Mouse (Mus musculus) liver, embryonic 14.5 days (tissue): ENCODE results near the gene Sycp2. TPM values are rescaled to one million over a fixed set of nuclear protein-coding genes. Genes with fewer than 3 reads are reported as not detected.

Experiments
- ATAC-seq: fragments of 200-750 bp; cut with Nextera tagmentation; 2 replicates; pipeline ENCODE4 v1.8.0; 2017; ENCODE audit warnings: moderate number of reproducible peaks, mild to moderate bottlenecking, moderate library complexity; ENCODE audit not compliant: insufficient read depth
- DNase-seq, 3 experiments: peaks; one replicate each; pipeline ENCODE4 v3.0.0-alpha.2; 2012 to 2013; ENCODE audit warnings: low read depth in 3 of 3, low spot score in 3 of 3
- H3K27ac ChIP-seq: fragments of 300-500 bp; sonication (generic); 2 replicates; pipeline ENCODE4 v1.5.1; 2014; ENCODE audit warnings: moderate library complexity, mild to moderate bottlenecking, control low read depth, inconsistent platforms
- H3K27me3 ChIP-seq: fragments of 300-500 bp; sonication (generic); 2 replicates; pipeline ENCODE4 v1.6.1; 2014; ENCODE audit warnings: mild to moderate bottlenecking, low read length, moderate library complexity; ENCODE audit not compliant: control insufficient read depth, insufficient read depth
- H3K36me3 ChIP-seq: fragments of 300-500 bp; sonication (generic); replicated peaks from 2 replicates; pipeline ENCODE4 v1.6.1; 2014; ENCODE audit warnings: low read depth; ENCODE audit not compliant: control insufficient read depth, insufficient read depth
- H3K4me1 ChIP-seq, 2 experiments: fragments of 200-500 bp in 1 of 2; fragments of 300-500 bp in 1 of 2; sonication (generic) in 1 of 2; replicated peaks; 2 replicates each; pipeline ENCODE4 v1.6.1; 2012 to 2014; ENCODE audit warnings: antibody characterized with exemption in 1 of 2, inconsistent platforms in 1 of 2, low read length in 1 of 2; ENCODE audit not compliant: control insufficient read depth in 2 of 2, insufficient read depth in 2 of 2
- H3K4me2 ChIP-seq: fragments of 300-500 bp; sonication (generic); 2 replicates; pipeline ENCODE4 v1.6.1; 2014; ENCODE audit warnings: low read depth, mild to moderate bottlenecking, control low read depth, moderate library complexity
- H3K4me3 ChIP-seq, 2 experiments: fragments of 200-500 bp in 1 of 2; fragments of 300-500 bp in 1 of 2; sonication (generic) in 1 of 2; 2 replicates each; pipeline ENCODE4 v1.5.1; 2012 to 2014; ENCODE audit warnings: low read depth in 2 of 2, low read length in 2 of 2, mild to moderate bottlenecking in 2 of 2, control low read depth in 1 of 2, inconsistent platforms in 1 of 2, moderate library complexity in 1 of 2; ENCODE audit not compliant: insufficient read depth in 1 of 2
- H3K9ac ChIP-seq: fragments of 300-500 bp; sonication (generic); replicated peaks from 2 replicates; pipeline ENCODE4 v1.6.1; 2014; ENCODE audit warnings: mild to moderate bottlenecking, control low read depth, moderate library complexity
- H3K9me3 ChIP-seq: fragments of 300-500 bp; sonication (generic); 2 replicates; pipeline ENCODE4 v1.6.1; 2016; ENCODE audit warnings: low read length, mixed read lengths; ENCODE audit not compliant: control insufficient read depth
- CTCF ChIP-seq: IDR thresholded peaks from 2 replicates; pipeline ENCODE4 v1.5.1; 2016; ENCODE audit warnings: antibody characterized with exemption, low read depth, control low read depth
- EP300 ChIP-seq: IDR thresholded peaks from 2 replicates; pipeline ENCODE4 v1.6.1; 2016; ENCODE audit warnings: antibody characterized with exemption, low read depth
- WGBS: fragments of 180-500 bp; shearing (Covaris S2); extraction: QIAGEN DNeasy Blood & Tissue Kit; methylation state at CpG from one replicate; pipeline ENCODE4 v1.1.7; 2014; ENCODE audit not compliant: insufficient replicate concordance; 5-methylcytosine and 5-hydroxymethylcytosine counted together
- polyA plus RNA-seq, 2 experiments: library from polyadenylated mRNA; depleted of rRNA in 1 of 2; stranded (reverse) in 1 of 2; unstranded in 1 of 2; fragments of >200 nt; fragmentation: Nextera tagmentation in 1 of 2; extraction: Ambion mirVana in 1 of 2; gene quantifications; 2 replicates each; pipeline versions ENCODE4 v1.2.1 to v1.2.3; 2012 to 2014

The Sycp2 gene
- polyA plus RNA-seq, 2 experiments, result 0.02 TPM; not detected in 1

DNA sequence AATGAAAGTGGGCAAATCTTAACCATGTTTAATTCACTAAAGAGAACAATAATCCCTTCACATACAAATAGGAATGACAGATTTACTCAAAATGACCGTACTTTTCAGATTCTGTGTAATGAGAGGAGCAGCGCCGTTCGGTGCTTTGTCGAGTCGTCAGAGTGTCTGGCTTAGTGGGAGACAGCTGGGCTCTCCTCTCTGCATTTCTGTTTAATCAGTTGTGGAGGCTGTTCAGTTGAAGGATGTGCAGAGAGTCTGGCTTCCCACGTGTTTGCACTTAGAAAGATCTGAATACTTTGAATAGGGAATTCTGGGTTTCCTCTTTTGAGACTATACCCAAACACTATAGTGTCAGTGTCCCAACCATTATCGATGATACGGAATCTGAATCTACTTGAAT lies 29.8 kb upstream of the Sycp2 start:
- DNase-seq (no peak), ATAC-seq (no peak)
- H3K27me3 ChIP-seq, result no peaks in the 10 kb centered on the region
- no peaks in the 10 kb centered on the region for H3K9me3 ChIP-seq
- H3K27ac ChIP-seq, result no peak overlapping the region
- TF ChIP-seq EP300 (no peak), CTCF (no peak)
- H3K4me2 ChIP-seq, result no peak overlapping the region
- no peak overlapping the region for H3K9ac ChIP-seq
- H3K4me1 ChIP-seq, result no peaks in the 10 kb centered on the region
- H3K4me3 ChIP-seq, result no peak overlapping the region
- WGBS, result 74% methylated on average over 9 of the region's 9 CpGs
- no peaks in the 10 kb centered on the region for H3K36me3 ChIP-seq

DNA sequence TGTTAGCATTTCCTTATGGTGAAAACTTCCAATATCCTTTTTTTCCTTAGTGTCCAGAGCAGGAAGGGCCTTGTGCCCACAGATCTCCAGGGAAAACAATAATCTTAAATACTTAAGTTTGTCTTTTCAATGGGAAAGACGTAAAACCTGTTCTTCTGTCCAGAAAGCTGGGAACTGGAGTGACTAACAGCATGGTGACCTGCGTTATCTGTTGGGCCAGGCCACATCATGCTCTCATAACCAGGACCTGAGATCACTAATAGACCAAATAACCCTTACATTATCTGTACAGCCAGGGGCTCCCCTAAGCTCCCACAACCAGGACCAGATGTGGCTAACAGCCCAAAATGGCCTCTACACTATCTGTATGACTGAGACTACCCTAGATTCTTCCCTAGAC lies 26.4 kb upstream of the Sycp2 start:
- no peaks in the 10 kb centered on the region for H3K4me1 ChIP-seq
- no peak overlapping the region for H3K9ac ChIP-seq
- H3K27ac ChIP-seq, result no peak overlapping the region
- ATAC-seq, result no peak
- H3K4me3 ChIP-seq, result no peak overlapping the region
- no peaks in the 10 kb centered on the region for H3K36me3 ChIP-seq
- no peaks in the 10 kb centered on the region for H3K9me3 ChIP-seq
- no peaks in the 10 kb centered on the region for H3K27me3 ChIP-seq
- DNase-seq, result no peak
- 51% methylated on average over 2 of the region's 2 CpGs for WGBS
- no peak for TF ChIP-seq CTCF
- no peak for TF ChIP-seq EP300
- H3K4me2 ChIP-seq, result no peak overlapping the region

GRCm38 (mm10) chr2:178433495-178433894 lies 26.0 kb upstream of the Sycp2 start:
- Histone ChIP-seq H3K4me2 (no peak overlapping the region), H3K27ac (no peak overlapping the region), H3K9me3 (no peaks in the 10 kb centered on the region), H3K36me3 (no peaks in the 10 kb centered on the region), H3K27me3 (no peaks in the 10 kb centered on the region), H3K4me1 (no peaks in the 10 kb centered on the region), H3K9ac (no peak overlapping the region), H3K4me3 (no peak overlapping the region)
- TF ChIP-seq CTCF, result no peak
- TF ChIP-seq EP300, result no peak
- ATAC-seq (no peak), DNase-seq (no peak)
- 41% methylated on average over 2 of the region's 2 CpGs for WGBS

DNA sequence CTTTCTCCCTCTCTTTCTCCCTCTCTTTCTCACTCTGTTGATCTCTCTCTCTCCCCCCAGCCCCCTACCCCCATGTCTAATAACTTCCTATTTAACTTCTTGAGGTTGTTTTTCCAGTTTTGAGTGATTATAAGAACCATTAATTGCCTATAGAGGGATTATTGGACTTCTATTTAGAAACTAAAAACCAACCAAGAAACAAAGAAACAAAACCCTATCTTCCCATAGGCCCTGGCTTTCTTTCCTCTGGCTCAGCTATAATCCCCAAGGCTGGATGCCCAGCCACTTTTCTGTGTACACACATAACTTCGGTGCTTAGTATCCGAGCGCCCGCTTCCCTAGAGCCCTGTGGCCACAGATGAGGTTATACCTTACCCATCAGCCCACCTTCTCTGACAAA lies 22.7 kb upstream of the Sycp2 start, which contains the start of gene Cdh26:
Cdh26 (plus strand) TSS at position 301 of the 400 bp plus-strand sequence.
- no peaks in the 10 kb centered on the region for H3K4me1 ChIP-seq
- TF ChIP-seq EP300 (no peak), CTCF (no peak)
- H3K9me3 ChIP-seq, result no peaks in the 10 kb centered on the region
- no peak within 1 kb of the TSS for H3K27ac ChIP-seq
- H3K4me3 ChIP-seq, result no peak within 1 kb of the TSS
- ATAC-seq, result no peak
- 81% methylated on average over 4 of the region's 4 CpGs for WGBS
- no peak within 1 kb of the TSS for H3K9ac ChIP-seq
- no peaks in the 10 kb centered on the region for H3K36me3 ChIP-seq
- no peak for DNase-seq
- no peaks in the 10 kb centered on the region for H3K27me3 ChIP-seq
- no peak within 1 kb of the TSS for H3K4me2 ChIP-seq

- Histone ChIP-seq H3K27me3 (no peaks in the 10 kb centered on the region), H3K36me3 (no peaks in the 10 kb centered on the region), H3K9ac (no peak overlapping the region), H3K27ac (no peak overlapping the region), H3K4me1 (no peaks in the 10 kb centered on the region), H3K4me3 (no peak overlapping the region), H3K9me3 (no peaks in the 10 kb centered on the region), H3K4me2 (no peak overlapping the region)
- no peak for TF ChIP-seq CTCF
- TF ChIP-seq EP300, result no peak
- DNase-seq, result no peak
- WGBS, result 53% methylated on average over 6 of the region's 6 CpGs
- no peak for ATAC-seq
Measured at GRCm38 (mm10) chr2:178429426-178429825, 21.9 kb upstream of the Sycp2 start.

DNA sequence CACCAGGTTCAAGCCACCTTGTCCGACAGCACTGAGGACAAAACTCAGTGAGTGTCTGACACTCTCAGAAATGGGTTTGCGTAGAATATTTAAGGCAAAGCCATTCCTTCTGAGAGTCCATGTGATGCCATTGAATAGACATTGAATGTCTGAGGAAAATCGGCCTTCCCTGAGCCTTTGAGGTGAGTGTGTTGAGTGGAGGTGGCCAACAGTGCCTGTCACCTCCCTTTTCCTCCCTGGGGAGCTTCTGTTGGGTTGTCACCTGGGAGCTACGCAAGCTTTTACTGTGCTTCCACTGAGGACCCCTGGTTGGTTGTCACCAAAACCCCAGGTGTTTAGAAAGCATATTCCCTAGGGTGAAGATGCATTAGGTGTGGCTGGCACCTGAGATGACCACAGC lies 21.2 kb upstream of the Sycp2 start:
- Histone ChIP-seq H3K27ac (no peak overlapping the region), H3K4me3 (no peak overlapping the region), H3K4me2 (no peak overlapping the region), H3K9ac (no peak overlapping the region), H3K9me3 (no peaks in the 10 kb centered on the region), H3K36me3 (no peaks in the 10 kb centered on the region), H3K27me3 (no peaks in the 10 kb centered on the region), H3K4me1 (no peaks in the 10 kb centered on the region)
- TF ChIP-seq CTCF (no peak), EP300 (no peak)
- 63% methylated on average over 4 of the region's 4 CpGs for WGBS
- ATAC-seq, result no peak
- no peak for DNase-seq
